In genomic region chr8:111644286-111645051, GRCm38 (mm10) we compare ENCODE assay signal across 8 mouse cellular contexts. TPM values are rescaled to one million over a fixed set of nuclear protein-coding genes. Genes with fewer than 3 reads are reported as not detected.
DNase-seq lines count a peak whose midpoint lies in the region; ATAC-seq and TF ChIP-seq lines count a peak whose summit lies in the region.
"Not testable (repeated sequence)": the region's sequence is repeated elsewhere in the genome, so short reads cannot be mapped to it uniquely, and the experiment has no call there.

No protein-coding gene starts in this region.

- H3ac ChIP-seq in C2C12 (ENCODE audit: control insufficient read depth, insufficient read length, low read depth) = not testable (repeated sequence)
- peak overlapping the region; percentile 96 for H3ac ChIP-seq in myocyte (ENCODE audit: control insufficient read depth, insufficient read length)

- not testable (repeated sequence) for H3K9ac ChIP-seq in kidney, postnatal 0 days (ENCODE audit: low read depth, low read length)

- H3K79me2 ChIP-seq in C2C12 (ENCODE audit: control insufficient read depth, insufficient read depth) (peaks cover 46% of the 10 kb centered on the region), myocyte (ENCODE audit: control insufficient read depth, insufficient read depth) (peaks cover 43% of the 10 kb centered on the region)

- not testable (repeated sequence) for H3K4me3 ChIP-seq in C2C12 (ENCODE audit: insufficient read depth, poor library complexity, severe bottlenecking)
- H3K4me3 ChIP-seq in bone marrow macrophage, adult 2 months (ENCODE audit: insufficient read depth, low read length) = peak overlapping the region; percentile 87
- H3K4me3 ChIP-seq in forebrain, embryonic 10.5 days = peak overlapping the region; percentile 85
- peak overlapping the region; percentile 69 for H3K4me3 ChIP-seq in hindbrain, embryonic 10.5 days
- H3K4me3 ChIP-seq in kidney, postnatal 0 days (replicated peaks; ENCODE audit: low read depth, low read length) = peak overlapping the region; percentile 75
- H3K4me3 ChIP-seq in lung, adult 2 months (replicated peaks; ENCODE audit: extremely low read depth, low read depth, low read length) = peak overlapping the region; percentile 91
- peak overlapping the region; percentile 32 for H3K4me3 ChIP-seq in myocyte
- H3K4me3 ChIP-seq in testis, adult 2 months (ENCODE audit: control insufficient read depth, low read depth, low read length) = peak overlapping the region; percentile 95

- WGBS in forebrain, embryonic 10.5 days = 82% methylated on average over 12 of the region's 12 CpGs
- 80% methylated on average over 12 of the region's 12 CpGs for WGBS in hindbrain, embryonic 10.5 days
- 45% methylated on average over 12 of the region's 12 CpGs for WGBS in kidney, postnatal 0 days
- 32% methylated on average over 12 of the region's 12 CpGs for WGBS in lung, adult 2 months

- H3K36me3 ChIP-seq in C2C12 (ENCODE audit: control insufficient read depth, insufficient read depth); hindbrain, embryonic 10.5 days; kidney, postnatal 0 days (ENCODE audit: insufficient read depth, low read length); myocyte (ENCODE audit: control insufficient read depth, insufficient read depth); testis, adult 2 months (ENCODE audit: control insufficient read depth, insufficient read depth, low read length): not testable (repeated sequence)
- peaks cover 20% of the 10 kb centered on the region for H3K36me3 ChIP-seq in forebrain, embryonic 10.5 days (replicated peaks)

- ATAC-seq in kidney, postnatal 0 days (replicated peaks; ENCODE audit: low FRiP score, low read depth) = not testable (repeated sequence)

- peak overlapping the region; percentile 56 for H3K4me2 ChIP-seq in kidney, postnatal 0 days (ENCODE audit: low read length)
- peak overlapping the region; percentile 87 for H3K4me2 ChIP-seq in myocyte (ENCODE audit: low read depth)

- peaks cover 15% of the 10 kb centered on the region for H3K4me1 ChIP-seq in bone marrow macrophage, adult 2 months (ENCODE audit: control insufficient read depth, insufficient read depth, low read length)
- peaks cover 24% of the 10 kb centered on the region for H3K4me1 ChIP-seq in forebrain, embryonic 10.5 days
- peaks cover 16% of the 10 kb centered on the region for H3K4me1 ChIP-seq in hindbrain, embryonic 10.5 days (replicated peaks)
- not testable (repeated sequence) for H3K4me1 ChIP-seq in kidney, postnatal 0 days (replicated peaks; ENCODE audit: insufficient read depth, low read length); lung, adult 2 months (ENCODE audit: control insufficient read depth, insufficient read depth, low read length); testis, adult 2 months (ENCODE audit: control insufficient read depth, insufficient read depth, low read length)

- DNase-seq in forebrain, embryonic 10.5 days (ENCODE audit: extremely low spot score, low spot score); hindbrain, embryonic 10.5 days (ENCODE audit: low spot score); lung, adult 2 months: not testable (repeated sequence)
- DNase-seq in kidney, postnatal 0 days (ENCODE audit: low spot score) = peak; percentile 64

- H3K27me3 ChIP-seq in C2C12 (ENCODE audit: control insufficient read depth, insufficient read depth, insufficient read length); forebrain, embryonic 10.5 days (ENCODE audit: poor library complexity, severe bottlenecking); hindbrain, embryonic 10.5 days (ENCODE audit: insufficient read depth, poor library complexity, severe bottlenecking); kidney, postnatal 0 days (ENCODE audit: insufficient read depth, low read length); myocyte (ENCODE audit: control insufficient read depth, insufficient read depth, insufficient read length); testis, adult 2 months (ENCODE audit: control insufficient read depth, insufficient read depth, low read length): not testable (repeated sequence)

- not testable (repeated sequence) for H3K9me3 ChIP-seq in forebrain, embryonic 10.5 days; hindbrain, embryonic 10.5 days; kidney, postnatal 0 days (replicated peaks; ENCODE audit: low read length)

- H3K27ac ChIP-seq in bone marrow macrophage, adult 2 months (ENCODE audit: insufficient read depth, low read depth, low read length) = peak overlapping the region; percentile 64
- peak overlapping the region; percentile 99 for H3K27ac ChIP-seq in forebrain, embryonic 10.5 days
- H3K27ac ChIP-seq in hindbrain, embryonic 10.5 days = peak overlapping the region; percentile 98; the same call in 1 of the 2 replicates
- peak overlapping the region; percentile 98 for H3K27ac ChIP-seq in kidney, postnatal 0 days
- peak overlapping the region; percentile 95 for H3K27ac ChIP-seq in testis, adult 2 months (ENCODE audit: control insufficient read depth, insufficient read depth, low read depth, low read length)

- peaks cover 37% of the 10 kb centered on the region for H3K79me3 ChIP-seq in C2C12 (ENCODE audit: low read depth)

- not testable (repeated sequence) for TF ChIP-seq POLR2A in bone marrow macrophage, adult 2 months (IDR thresholded peaks at IDR 0.05; ENCODE audit: borderline replicate concordance, low read depth, low read length); lung, adult 2 months (IDR thresholded peaks at IDR 0.05; ENCODE audit: borderline replicate concordance, extremely low read depth, low read depth, low read length); myocyte (IDR thresholded peaks at IDR 0.05; ENCODE audit: insufficient read length, low read depth); testis, adult 2 months (IDR thresholded peaks at IDR 0.05; ENCODE audit: control insufficient read depth, low read depth, low read length)

- not testable (repeated sequence) for TF ChIP-seq CTCF in C2C12 (IDR thresholded peaks at IDR 0.05; ENCODE audit: control insufficient read depth, insufficient read depth, insufficient read length); bone marrow macrophage, adult 2 months (IDR thresholded peaks at IDR 0.05; ENCODE audit: low read depth, low read length); kidney, postnatal 0 days (IDR thresholded peaks at IDR 0.05; ENCODE audit: low read depth); lung, adult 2 months (IDR thresholded peaks at IDR 0.05; ENCODE audit: insufficient read depth, low read length); testis, adult 2 months (IDR thresholded peaks at IDR 0.05; ENCODE audit: control insufficient read depth, insufficient read depth, insufficient replicate concordance, low read depth, low read length)

TF ChIP-seq in C2C12, 6 proteins besides CTCF, POLR2A, EP300 and RAD21:
- peak; percentile 63 for TF ChIP-seq MYOD1 (IDR thresholded peaks at IDR 0.05; ENCODE audit: control insufficient read depth, insufficient read length, low read depth)
TF ChIP-seq in C2C12: peak in this region for 1; not testable (repeated sequence) for 5.

TF ChIP-seq in myocyte, 11 proteins besides CTCF, POLR2A, EP300 and RAD21:
- TF ChIP-seq TCF3 (IDR thresholded peaks at IDR 0.05; ENCODE audit: insufficient read length, low read depth) = peak; percentile 18
- peak; percentile 52 for TF ChIP-seq TCF12 (IDR thresholded peaks at IDR 0.05; ENCODE audit: insufficient read depth, poor library complexity, severe bottlenecking)
- peak in 2 of 3 experiments; percentile 32 to 61 for TF ChIP-seq MYOG (IDR thresholded peaks at IDR 0.05; ENCODE audit: control insufficient read depth in 1 of 3, insufficient read depth in 1 of 3, insufficient read length in 2 of 3, low read depth in 2 of 3)
- peak; percentile 3 to 62 (median 34) for TF ChIP-seq MYOD1 (IDR thresholded peaks at IDR 0.05; ENCODE audit: control insufficient read depth in 1 of 3, insufficient read length in 2 of 3, low read depth in 2 of 3)

RNA-seq across cellular contexts. Expression of gene Zfp1, which starts 1.3 kb away (rescaled TPM):
- polyA plus RNA-seq in C2C12 (2012; fragmentation: generic; extraction: Trizol) (4.7 TPM), myocyte (2012; fragmentation: generic; extraction: Trizol) (5.3 TPM)
- 7.0 and 8.4 TPM in 2 replicates for polyA plus RNA-seq in bone marrow macrophage, adult 2 months (2012; ENCODE audit: insufficient read depth, insufficient read length, missing spikeins)
- polyA plus RNA-seq in forebrain, embryonic 10.5 days (2016; fragmentation: Nextera tagmentation; extraction: Ambion mirVana) = 23.0 and 24.3 TPM in 2 replicates
- polyA plus RNA-seq in hindbrain, embryonic 10.5 days (2016; fragmentation: Nextera tagmentation; extraction: Ambion mirVana) = 20.2 and 23.8 TPM in 2 replicates
- polyA plus RNA-seq in kidney, postnatal 0 days (2015; fragmentation: Nextera tagmentation; extraction: Ambion mirVana) = 15.9 and 17.2 TPM in 2 replicates
- 3.6 and 4.8 TPM in 2 replicates for polyA plus RNA-seq in lung, adult 2 months (2012; rRNA removed)
- 4.1 and 4.4 TPM in 2 replicates for polyA plus RNA-seq in testis, adult 2 months (2012; rRNA removed)

RNA-seq across cellular contexts. Expression of gene Ldhd, which starts 14.3 kb away (rescaled TPM):
- polyA plus RNA-seq in C2C12 (2012; fragmentation: generic; extraction: Trizol) (0.06 TPM), myocyte (2012; fragmentation: generic; extraction: Trizol) (0.16 TPM)
- polyA plus RNA-seq in bone marrow macrophage, adult 2 months (2012; ENCODE audit: insufficient read depth, insufficient read length, missing spikeins) = 0.24 and 0.43 TPM in 2 replicates
- 0.14 TPM in 1 of 2 replicates, not detected in the other for polyA plus RNA-seq in forebrain, embryonic 10.5 days (2016; fragmentation: Nextera tagmentation; extraction: Ambion mirVana)
- polyA plus RNA-seq in hindbrain, embryonic 10.5 days (2016; fragmentation: Nextera tagmentation; extraction: Ambion mirVana) = 0.24 and 0.26 TPM in 2 replicates
- polyA plus RNA-seq in kidney, postnatal 0 days (2015; fragmentation: Nextera tagmentation; extraction: Ambion mirVana) = 3.9 and 4.5 TPM in 2 replicates
- 8.8 and 9.4 TPM in 2 replicates for polyA plus RNA-seq in lung, adult 2 months (2012; rRNA removed)
- 6.5 and 18.8 TPM in 2 replicates for polyA plus RNA-seq in testis, adult 2 months (2012; rRNA removed)

RNA-seq across cellular contexts. Expression of gene Ctrb1, which starts 46.3 kb away (rescaled TPM):
- polyA plus RNA-seq in C2C12 (2012; fragmentation: generic; extraction: Trizol) (1.5 TPM), myocyte (2012; fragmentation: generic; extraction: Trizol) (85.4 TPM)
- polyA plus RNA-seq in bone marrow macrophage, adult 2 months (2012; ENCODE audit: insufficient read depth, insufficient read length, missing spikeins) = not detected in 2 replicates
- polyA plus RNA-seq in forebrain, embryonic 10.5 days (2016; fragmentation: Nextera tagmentation; extraction: Ambion mirVana) = not detected in 2 replicates
- polyA plus RNA-seq in hindbrain, embryonic 10.5 days (2016; fragmentation: Nextera tagmentation; extraction: Ambion mirVana) = not detected in 2 replicates
- not detected in 2 replicates for polyA plus RNA-seq in kidney, postnatal 0 days (2015; fragmentation: Nextera tagmentation; extraction: Ambion mirVana)
- 1.5 and 59.1 TPM in 2 replicates for polyA plus RNA-seq in lung, adult 2 months (2012; rRNA removed)
- 1.4 and 3.1 TPM in 2 replicates for polyA plus RNA-seq in testis, adult 2 months (2012; rRNA removed)
